Mouse (Mus musculus): ENCODE data around the gene Cdkal1. TPM values are rescaled to one million over a fixed set of nuclear protein-coding genes. Genes with fewer than 3 reads are reported as not detected.

Cdkal1 gene
- 10 to 100 TPM; 20.9 to 22.0 TPM for total RNA-seq (2021)
- long read RNA-seq, experiment 1, transcript Cdkal1-201 (16 exons, 2,629 nt) = major isoform, 16 of 22 reads
- long read RNA-seq, experiment 1, partial matches to known transcripts = 0 of 22 reads
- long read RNA-seq, experiment 1, other reads (novel, unspliced or antisense) = 6 of 22 reads
- long read RNA-seq, experiment 2, transcript Cdkal1-201 (16 exons, 2,629 nt) = major isoform, 18 of 28 reads
- long read RNA-seq, experiment 2, partial matches to known transcripts = 8 of 28 reads
- long read RNA-seq, experiment 2, other reads (novel, unspliced or antisense) = 2 of 28 reads

DNA sequence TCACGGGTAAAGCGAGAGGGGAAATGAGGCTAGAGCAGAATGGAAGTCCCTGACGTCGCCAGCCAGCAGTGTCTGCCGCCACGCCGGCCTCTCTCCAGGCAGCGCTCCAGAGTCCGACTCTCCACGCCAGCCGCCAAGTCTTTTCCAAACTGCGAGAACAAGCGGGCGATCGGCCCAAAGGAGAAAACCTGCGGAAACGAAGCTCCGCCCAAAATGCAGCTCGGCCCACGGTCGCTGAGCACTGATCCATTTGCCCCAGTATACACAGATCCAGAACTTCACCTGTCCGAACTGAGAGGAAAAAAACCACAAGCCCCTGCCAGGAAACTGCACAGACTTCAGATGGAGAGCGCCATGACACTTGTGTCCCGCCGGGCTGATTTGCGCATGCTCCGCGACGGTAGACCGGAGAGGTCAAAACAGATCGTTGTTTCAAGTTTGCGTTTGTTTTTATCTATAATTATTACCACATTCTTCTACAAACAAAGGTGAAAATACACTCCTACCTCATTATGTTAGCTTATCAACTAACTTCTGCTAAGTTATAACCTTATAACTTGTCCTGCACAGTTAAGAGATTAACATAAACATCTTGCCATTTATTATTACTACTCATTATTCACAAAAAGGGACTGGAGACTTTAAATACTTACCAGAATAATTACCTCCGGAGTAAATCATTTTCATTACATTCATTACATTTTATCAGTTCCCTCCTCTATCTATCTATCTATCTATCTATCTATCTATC lies at the start of gene Cdkal1:
TSS of gene Cdkal1 (minus strand) at position 394 of the 751 bp plus-strand sequence.
- DNase-seq (ENCODE audit: low spot score in 2 of 2) = peak; percentile 83 to 87

DNA sequence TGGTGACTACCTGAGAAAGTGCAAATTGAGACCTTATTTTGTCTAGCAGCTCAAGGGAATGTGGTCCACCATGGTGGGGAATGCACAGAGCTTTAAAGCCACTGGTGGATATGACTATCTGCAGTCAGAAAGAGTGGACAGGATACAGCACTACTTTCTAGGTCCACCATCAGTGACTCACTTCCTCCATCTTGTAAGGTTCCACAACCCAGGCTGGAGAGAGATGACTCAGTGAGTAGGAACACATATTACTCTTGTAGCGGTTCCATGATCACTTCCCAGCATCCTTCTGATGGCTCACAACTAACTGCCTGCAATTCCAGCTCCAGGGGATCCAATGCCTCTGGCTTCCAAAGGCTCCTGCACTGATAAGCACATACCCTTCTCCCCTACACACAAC lies 47.9 kb upstream of the Cdkal1 start:
- no peak for DNase-seq (ENCODE audit: low spot score in 2 of 2)

DNA sequence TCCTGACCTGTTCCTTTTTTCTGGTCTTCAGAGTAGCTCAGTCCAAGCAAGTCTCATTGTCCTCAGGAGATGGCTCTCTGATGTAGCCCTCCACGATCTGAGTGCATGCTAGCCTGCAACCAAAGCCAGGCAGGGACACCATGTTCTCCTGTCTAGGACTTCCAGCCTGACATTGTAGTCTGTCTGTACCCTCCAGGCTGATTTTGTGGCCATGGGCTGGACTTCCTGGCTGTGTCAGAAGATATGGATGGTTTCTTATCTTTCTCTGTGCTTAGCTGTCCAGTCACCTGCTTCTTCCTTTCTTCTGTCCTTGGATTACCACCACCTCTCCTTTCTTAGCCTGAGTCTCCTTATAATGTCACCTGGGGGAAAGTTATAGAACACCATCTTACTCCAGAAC lies 47.2 kb upstream of the Cdkal1 start:
- no peak for DNase-seq (ENCODE audit: low spot score in 2 of 2)

DNA sequence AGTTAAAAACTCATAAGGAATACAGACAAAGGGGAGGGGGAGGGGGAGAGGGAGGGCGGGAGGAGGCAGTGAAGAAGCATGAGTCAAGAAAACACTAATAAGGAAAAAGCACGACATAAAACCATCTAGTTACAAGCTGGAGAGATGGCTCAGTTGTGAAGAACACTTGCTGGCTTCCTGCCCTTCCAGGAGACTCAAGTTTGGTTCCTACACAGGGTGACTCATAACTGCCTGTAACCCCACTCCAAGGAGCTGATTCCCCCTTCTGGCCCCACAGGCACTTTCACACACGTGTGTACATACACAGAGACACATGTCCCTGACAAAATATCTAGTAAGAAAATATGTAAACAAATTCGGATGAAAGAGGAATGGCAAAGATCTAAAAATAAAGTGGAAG lies 46.2 kb upstream of the Cdkal1 start:
- DNase-seq (ENCODE audit: low spot score in 2 of 2) = no peak

DNA sequence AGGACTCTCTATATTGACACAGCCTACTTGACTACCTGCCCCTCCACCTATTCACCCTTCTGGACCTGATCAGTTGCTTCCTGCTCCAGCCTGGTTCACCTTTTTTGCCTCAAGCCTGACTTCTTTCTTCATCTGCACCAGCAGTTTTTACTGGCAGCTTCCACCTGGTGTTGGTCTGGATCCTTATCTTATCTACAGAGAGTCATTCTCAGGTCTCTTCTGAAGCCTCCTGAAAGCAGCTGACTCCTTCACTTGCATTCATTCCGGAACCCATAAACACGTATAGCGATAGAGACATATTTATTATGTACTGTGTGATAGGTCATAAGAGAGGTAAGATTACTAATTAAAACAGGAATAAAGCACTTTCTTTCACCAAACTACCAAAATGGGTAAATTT lies 11.3 kb upstream of the Cdkal1 start:
- DNase-seq (ENCODE audit: low spot score in 2 of 2) = no peak

DNA sequence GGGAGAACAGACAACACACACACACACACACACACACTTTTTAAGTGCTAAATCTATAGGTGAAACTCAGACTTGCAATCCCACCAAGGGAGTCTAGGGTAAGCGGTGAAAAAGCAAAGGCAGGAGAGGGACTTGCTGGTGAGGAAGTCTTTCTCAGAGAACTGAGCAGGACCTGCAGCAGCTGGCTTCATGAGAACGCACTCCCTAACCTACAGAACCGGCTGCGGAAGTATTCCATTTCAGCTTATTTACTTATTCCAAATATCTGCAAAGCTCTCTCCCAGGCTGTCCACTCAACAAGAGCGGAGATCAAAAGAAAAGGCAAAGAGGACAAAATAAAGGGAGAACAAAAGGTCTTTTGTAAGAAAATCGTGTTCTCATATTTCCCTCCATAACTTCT lies 8.9 kb upstream of the Cdkal1 start:
- DNase-seq (ENCODE audit: low spot score in 2 of 2) = no peak

DNA sequence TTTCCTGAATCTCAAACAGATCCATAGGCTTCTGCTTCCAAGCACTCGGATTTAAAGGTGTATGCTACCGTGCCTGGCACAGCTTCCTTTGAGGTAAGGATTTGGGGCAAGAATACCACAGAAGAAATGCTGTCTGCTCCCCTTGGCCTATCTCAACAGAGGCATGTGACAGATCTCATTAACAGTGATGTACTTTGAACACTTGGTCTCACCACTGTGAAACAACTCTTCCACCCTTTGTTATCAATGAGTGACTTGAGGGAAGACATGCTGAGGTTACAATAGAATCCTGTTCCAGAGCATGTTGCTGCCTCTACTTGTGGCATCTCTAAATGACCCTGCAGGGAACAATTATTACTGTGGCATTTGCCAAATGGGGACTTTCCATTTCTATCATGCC lies 4.6 kb upstream of the Cdkal1 start:
- no peak for DNase-seq (ENCODE audit: low spot score in 2 of 2)

DNA sequence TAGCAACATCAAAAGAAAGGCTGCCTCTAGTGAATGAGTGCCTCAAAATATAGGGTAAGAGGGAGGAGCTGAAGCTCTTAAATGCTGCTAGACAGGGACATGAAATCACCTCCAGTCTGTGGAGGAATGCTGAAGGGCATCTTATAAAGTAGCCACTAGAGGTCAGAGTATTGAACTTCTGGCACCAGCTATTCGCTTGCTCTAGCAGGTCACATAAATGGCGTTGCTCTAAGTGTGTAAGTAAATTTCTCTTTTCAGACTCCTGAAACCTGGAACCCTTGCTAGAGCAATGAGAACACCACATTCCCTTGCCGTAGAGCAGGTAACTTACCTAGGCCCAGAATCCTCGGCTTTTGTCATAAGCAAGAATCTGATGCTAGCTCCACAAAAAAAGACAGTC lies 2.0 kb upstream of the Cdkal1 start:
- DNase-seq (ENCODE audit: low spot score in 2 of 2) = peak in 1 of 2 experiments; percentile 4

DNA sequence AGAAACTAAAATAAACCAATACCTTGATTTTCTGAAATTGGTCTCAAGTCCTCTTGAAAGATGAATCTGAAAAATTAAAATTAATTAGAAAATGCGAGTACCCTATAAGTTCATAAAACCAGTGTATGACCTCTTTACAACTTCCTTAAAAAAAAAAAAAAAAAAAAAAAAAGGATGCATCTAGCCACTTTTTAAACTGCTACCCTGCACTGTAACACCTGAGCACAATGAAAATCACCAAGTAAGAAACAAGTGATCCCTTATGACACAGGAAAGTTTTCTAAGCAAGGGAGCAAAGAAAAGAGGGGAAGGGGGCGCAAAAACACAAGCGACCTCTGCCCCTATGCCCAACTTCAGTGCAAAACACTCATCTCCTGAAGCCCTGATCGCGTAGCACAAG lies 598 bp downstream of the Cdkal1 start:
- DNase-seq (ENCODE audit: low spot score in 2 of 2) = no peak

DNA sequence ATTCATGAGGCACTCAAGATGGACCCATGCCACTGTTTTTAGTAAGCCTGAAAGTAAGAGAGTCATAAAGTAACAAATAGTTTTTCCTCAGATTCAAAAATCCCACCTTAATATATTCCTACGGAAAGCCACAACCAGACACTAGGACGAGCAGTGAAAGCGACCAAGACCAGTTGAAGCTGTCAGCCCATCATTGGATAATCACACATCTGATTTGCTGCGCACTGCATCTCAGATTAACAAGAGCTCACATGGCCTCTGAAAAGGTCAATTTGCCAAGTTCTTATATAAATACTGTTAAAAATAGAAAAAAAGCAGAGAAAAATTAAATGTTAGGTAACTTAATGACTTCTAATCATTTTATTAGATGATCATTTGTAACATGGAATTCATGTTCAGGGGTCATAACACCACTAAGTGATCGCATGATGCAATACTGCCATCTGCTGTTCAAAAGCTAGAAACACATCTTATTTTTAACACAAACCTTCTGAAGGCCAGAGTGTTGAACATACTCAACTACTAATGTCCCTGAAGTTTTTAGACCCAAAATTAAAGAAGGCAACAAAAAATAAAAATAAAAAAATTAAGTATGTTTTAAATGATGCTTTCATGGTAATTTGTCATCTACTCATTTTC lies 16.9 kb downstream of the Cdkal1 start:
- no peak for DNase-seq (ENCODE audit: low spot score in 2 of 2)

DNA sequence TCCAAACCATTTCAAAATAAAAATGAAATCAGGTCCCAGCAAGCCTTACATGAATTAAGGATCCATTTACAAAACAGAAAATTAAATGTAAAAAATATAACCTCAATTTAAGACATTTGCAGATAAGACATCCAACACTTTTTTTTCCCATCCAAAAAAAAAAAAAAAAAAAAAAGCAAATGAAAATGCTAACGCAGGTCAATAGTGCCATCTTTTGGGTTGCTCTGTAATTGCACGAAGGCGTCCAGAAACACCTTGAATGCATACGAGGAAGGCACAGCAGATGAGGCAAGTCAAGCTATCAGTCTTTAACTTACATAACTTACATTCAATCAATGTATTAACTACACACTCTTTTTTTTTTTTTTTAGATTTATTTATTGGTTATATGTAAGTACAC lies 20.3 kb downstream of the Cdkal1 start:
- DNase-seq (ENCODE audit: low spot score in 2 of 2) = peak in 1 of 2 experiments; percentile 9

DNA sequence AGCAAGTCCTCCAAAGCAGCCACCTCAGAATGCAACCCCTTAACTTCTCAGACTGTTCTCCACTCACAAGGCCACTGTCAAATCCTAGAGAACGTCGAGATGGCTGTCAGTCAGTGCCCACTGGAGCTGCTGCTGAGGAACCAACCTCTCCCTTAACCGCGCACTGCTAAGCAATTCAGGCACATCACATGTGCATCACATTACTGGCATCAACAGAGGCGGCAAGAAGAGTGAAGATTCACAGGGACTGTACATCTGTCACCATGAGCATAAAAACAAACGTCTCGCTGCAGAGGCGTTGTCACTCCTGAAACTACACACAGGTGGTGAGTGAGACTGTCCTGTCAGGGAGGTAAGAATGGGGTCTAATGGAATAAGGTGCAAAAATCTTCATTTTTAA lies 21.7 kb downstream of the Cdkal1 start:
- no peak for DNase-seq (ENCODE audit: low spot score in 2 of 2)

DNA sequence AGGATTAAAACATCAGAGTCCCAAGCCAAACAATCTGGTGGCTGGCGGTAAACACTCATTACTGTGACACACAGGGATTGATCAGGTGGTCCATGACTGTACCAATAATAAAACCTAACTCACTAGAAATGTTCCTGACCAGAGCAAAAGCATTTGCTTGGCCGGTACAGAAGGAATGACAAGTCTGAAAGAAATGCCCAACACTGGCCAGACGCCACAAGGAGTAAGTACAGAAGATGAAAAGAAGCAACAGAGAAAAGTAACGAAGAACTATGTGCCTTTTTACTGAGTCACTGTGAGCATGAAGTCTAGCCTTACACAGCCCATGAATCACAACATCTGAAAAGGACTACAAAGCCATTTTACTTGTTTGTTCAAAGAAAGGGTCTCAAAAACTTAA lies 24.3 kb downstream of the Cdkal1 start:
- no peak for DNase-seq (ENCODE audit: low spot score in 2 of 2)

DNA sequence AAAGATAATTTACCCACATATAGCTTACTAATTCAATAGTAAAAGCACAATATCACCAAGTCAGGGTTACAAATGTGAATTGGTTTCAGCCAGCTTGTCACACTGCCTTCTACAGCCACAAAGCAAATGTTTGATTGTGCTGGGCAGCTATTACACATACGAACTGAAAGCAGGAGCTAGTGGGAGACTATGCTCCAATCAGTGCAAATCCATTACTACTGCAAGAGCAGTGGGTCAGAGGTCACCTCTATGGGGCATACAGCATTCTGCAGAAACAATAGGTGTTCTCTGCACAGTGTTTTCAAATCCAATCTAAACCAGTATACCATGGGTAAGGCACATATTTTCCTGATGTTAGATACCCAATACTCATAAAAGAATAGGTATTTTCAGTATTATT lies 27.4 kb downstream of the Cdkal1 start:
- DNase-seq (ENCODE audit: low spot score in 2 of 2) = no peak

DNA sequence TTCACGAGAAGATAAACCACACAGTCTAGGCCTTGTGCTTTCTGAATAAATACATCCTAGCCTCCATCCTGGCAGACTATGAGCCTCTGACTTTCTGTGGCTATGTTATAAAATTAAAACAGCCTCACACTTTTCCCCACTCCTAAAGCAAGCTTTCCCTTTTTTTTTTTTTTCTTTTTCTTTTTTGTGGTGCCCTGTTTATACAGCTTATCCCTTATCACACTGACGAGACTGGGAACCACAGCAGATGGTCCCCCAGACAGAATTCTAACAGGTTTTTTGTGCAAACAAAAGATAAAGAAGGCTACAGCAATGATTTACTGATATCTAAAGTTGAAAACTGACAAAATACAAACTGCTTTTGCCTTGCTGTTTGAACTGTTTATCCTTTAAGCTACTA lies 29.0 kb downstream of the Cdkal1 start:
- DNase-seq (ENCODE audit: low spot score in 2 of 2) = no peak

DNA sequence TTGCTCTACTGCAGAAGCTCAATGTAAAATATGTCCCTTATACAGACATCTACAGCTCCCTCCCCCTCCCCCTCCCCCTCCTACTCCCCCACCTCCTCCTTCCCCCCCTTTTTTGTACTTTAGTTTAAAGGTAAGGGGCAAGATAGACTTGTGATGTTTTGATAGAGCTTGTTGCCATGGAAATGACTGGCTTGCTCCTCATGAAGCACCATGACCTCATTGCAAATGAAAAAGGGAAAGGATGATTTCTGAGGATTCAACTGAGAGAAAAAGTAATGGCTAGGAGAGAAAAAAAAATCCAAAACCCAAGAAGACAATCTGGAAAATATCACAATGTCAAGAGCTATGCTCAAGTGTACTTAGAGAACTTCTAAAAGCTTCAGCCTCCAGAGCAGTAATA lies 29.4 kb downstream of the Cdkal1 start:
- DNase-seq (ENCODE audit: low spot score in 2 of 2) = no peak

DNA sequence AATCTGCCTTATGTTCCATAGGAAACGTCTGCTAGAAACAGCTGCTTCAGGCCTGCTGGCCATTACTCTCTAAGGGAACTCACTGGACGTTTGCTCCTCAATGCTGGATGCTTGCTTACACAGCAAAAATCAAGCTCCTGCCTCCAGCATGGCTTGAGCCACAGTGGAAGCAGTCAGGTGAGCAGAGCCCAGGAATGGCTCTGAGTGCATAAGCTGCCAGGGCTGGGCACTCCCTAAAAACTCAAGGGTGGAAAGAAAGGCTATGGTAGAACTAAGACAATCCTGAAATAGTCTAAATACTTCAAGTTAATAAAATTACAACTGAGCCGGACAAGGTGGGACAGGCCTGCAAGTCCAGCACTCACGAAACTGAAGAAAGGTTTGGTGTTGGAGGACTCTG lies 30.7 kb downstream of the Cdkal1 start:
- DNase-seq (ENCODE audit: low spot score in 2 of 2) = no peak

DNA sequence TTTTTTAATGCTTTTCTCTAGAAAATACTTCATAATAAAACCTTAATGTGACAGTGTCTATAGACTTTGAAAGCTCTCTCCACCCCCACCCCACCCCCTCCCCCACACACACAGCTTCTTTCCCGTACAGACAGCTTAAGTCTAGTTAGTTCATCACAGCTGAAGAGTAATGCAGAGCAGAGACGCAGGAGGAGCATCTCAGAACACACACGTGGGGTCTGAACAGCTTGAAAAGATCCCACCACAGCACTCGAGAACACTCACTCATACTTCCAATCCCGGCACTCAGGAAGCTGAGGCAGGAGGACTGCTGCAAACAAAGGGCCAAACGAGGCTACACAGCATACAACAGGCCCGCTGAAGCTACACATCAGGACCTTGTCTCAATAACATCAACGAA lies 31.1 kb downstream of the Cdkal1 start:
- DNase-seq (ENCODE audit: low spot score in 2 of 2) = no peak

DNA sequence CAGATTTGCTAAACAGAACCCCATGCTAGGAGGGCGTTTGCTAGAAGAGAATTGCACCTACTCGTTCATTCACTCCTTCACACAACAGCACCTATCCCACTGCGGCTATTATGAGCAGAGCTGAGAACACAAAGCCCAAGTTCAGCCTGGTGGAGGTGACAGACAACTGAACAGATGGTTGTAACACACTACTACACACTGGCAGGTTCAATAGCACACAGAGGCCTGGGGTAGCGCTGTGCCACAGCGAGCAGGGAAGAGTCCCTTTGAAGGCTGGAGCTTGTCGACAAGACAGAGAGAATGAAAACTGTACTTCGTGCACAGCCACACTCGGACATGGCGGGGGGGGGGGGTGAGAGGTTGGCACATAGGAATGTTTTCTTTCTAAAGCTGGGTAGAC lies 31.6 kb downstream of the Cdkal1 start:
- DNase-seq (ENCODE audit: low spot score in 2 of 2) = no peak

DNA sequence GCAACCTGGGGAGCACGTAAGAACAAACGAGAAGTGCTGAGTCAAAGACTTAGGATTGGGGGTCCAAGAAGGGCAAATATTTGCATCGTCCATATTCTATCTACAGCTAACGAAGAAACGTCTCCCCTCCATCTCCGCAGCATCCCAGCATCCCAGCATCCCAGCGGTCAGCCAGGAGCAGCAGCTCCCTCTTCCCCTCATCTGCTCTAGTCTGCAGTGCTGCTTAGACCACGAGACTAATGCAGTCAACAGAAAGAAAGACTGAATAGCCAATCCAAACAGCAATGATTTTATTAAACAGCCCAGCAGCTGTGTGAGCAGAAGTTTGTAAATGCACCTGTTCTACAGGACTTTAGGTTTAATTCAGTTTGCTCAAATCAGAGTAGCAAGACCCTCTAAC lies 32.0 kb downstream of the Cdkal1 start:
- DNase-seq (ENCODE audit: low spot score in 2 of 2) = no peak

DNA sequence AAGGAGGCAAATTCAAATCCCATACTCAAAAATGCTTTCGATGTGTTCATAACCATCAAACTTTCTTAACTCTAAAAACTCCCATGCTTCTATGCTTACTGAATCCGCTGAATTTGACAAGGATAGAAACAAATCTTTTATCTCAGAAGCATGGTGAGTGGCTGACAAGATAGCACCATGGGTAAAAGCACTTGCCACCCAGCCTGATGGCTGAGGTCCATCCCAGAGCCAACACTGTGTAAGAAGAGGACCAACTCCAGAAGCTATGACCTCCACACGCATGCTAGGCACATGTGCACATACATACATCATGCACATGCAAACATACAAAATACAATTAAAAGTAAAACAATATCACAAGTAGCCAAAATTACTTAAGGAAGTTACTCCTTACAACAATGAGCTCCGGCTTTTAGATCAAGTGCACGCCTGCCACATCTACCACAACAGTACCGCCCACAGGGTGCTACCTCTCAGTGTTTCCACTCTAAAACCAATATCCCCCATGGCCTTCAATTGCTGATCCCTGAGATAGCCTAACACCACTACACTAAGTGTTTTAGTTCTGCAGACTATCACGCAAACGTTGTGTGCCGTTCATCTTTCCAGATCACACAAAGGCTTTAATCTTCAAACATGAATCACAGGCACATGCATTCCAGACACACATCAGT lies 35.4 kb downstream of the Cdkal1 start:
- no peak for DNase-seq (ENCODE audit: low spot score in 2 of 2)

DNA sequence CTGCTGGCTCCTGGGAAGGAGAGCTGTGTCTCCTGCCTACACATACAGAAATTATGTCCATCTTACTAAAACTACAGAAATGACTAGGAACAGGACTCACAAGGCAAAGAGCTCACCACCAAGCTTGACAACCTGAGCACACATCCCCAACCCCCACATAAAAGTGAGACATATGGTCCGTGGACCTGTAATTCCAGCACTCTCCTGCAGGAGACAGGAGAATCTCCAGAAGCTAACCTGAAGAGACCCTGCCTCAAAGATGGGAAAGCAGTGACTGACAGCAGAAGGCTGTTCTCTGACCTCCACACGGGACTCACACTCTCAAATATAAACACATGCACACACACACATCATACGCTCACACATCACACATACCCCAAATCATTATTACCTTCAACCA lies 36.3 kb downstream of the Cdkal1 start:
- no peak for DNase-seq (ENCODE audit: low spot score in 2 of 2)
